15 mouse cellular contexts compared by ENCODE assay signal in genomic region chr3:59153424-59153823, GRCm38 (mm10). TPM values are rescaled to one million over a fixed set of nuclear protein-coding genes. Genes with fewer than 3 reads are reported as not detected.
DNase-seq lines count a peak whose midpoint lies in the region; ATAC-seq and TF ChIP-seq lines count a peak whose summit lies in the region.
"Had no signal": no experiment of that assay in that cellular context is flagged by ENCODE, and none has a peak within 500 bp of the region (broad histone marks: within the 10 kb centered on the region; RNA-seq: fewer than 3 reads in every experiment).

Gene P2ry14 (minus strand): TSS chr3:59153618.

- no peaks in the 10 kb centered on the region for H3K4me1 ChIP-seq in heart, embryonic 11.5 days (ENCODE audit: control insufficient read depth, insufficient read depth, low read length)
- no peaks in the 10 kb centered on the region for H3K4me1 ChIP-seq in thymus, adult 2 months (replicated peaks; ENCODE audit: control insufficient read depth, insufficient read depth, low read length)
- H3K4me1 ChIP-seq: embryonic facial prominence, embryonic 15.5 days; limb, embryonic 15.5 days had no signal

- TF ChIP-seq CTCF in thymus, adult 2 months (IDR thresholded peaks at IDR 0.05; ENCODE audit: borderline replicate concordance, control insufficient read depth, extremely low read depth, insufficient read depth, low read length, poor library complexity): no peak

- H3K9me3 ChIP-seq in heart, embryonic 11.5 days (replicated peaks; ENCODE audit: control insufficient read depth, low read length): no peaks in the 10 kb centered on the region
- H3K9me3 ChIP-seq: embryonic facial prominence, embryonic 15.5 days; heart, embryonic 12.5 days; limb, embryonic 15.5 days had no signal

- TF ChIP-seq POLR2A in thymus, adult 2 months (IDR thresholded peaks at IDR 0.05; ENCODE audit: control insufficient read depth, extremely low read depth, insufficient read depth, low read length, poor library complexity): no peak

- H3K4me2 ChIP-seq in heart, embryonic 11.5 days: no peak within 1 kb of the TSS
- H3K4me2 ChIP-seq: embryonic facial prominence, embryonic 15.5 days; heart, embryonic 12.5 days; hindbrain, embryonic 14.5 days; limb, embryonic 15.5 days had no signal

- no peak for ATAC-seq in heart, embryonic 11.5 days (replicated peaks; ENCODE audit: insufficient number of reproducible peaks, low FRiP score, low TSS enrichment)
- peak; percentile 84 for ATAC-seq in granulocyte monocyte progenitor cell, adult 5-6 weeks (replicated peaks; ENCODE audit: poor library complexity, severe bottlenecking)
- ATAC-seq in megakaryocyte progenitor cell, adult 5-6 weeks (replicated peaks; ENCODE audit: poor library complexity): peak; percentile 79

- no peak within 1 kb of the TSS for H3K27ac ChIP-seq in heart, embryonic 11.5 days (ENCODE audit: low read depth, low read length)
- no peak within 1 kb of the TSS for H3K27ac ChIP-seq in thymus, adult 2 months (ENCODE audit: control insufficient read depth, insufficient read depth, low read length)
- H3K27ac ChIP-seq: embryonic facial prominence, embryonic 15.5 days; hindbrain, embryonic 14.5 days; kidney, postnatal 0 days; limb, embryonic 15.5 days had no signal

- H3K9ac ChIP-seq in heart, embryonic 11.5 days (ENCODE audit: low read depth, low read length): no peak within 1 kb of the TSS
- H3K9ac ChIP-seq: embryonic facial prominence, embryonic 15.5 days; heart, embryonic 12.5 days; hindbrain, embryonic 14.5 days; limb, embryonic 15.5 days had no signal

- H3K36me3 ChIP-seq in heart, embryonic 11.5 days (ENCODE audit: control insufficient read depth, insufficient read depth, low read length): no peaks in the 10 kb centered on the region
- no peaks in the 10 kb centered on the region for H3K36me3 ChIP-seq in thymus, adult 2 months (ENCODE audit: control insufficient read depth, insufficient read depth, low read length)
- H3K36me3 ChIP-seq: embryonic facial prominence, embryonic 15.5 days; heart, embryonic 12.5 days; limb, embryonic 15.5 days had no signal

- no peak within 1 kb of the TSS for H3K4me3 ChIP-seq in heart, embryonic 11.5 days (ENCODE audit: low read depth, low read length)
- H3K4me3 ChIP-seq in thymus, adult 2 months (ENCODE audit: control insufficient read depth, insufficient read depth, low read length): no peak within 1 kb of the TSS
- H3K4me3 ChIP-seq: embryonic facial prominence, embryonic 15.5 days; heart, embryonic 12.5 days; limb, embryonic 15.5 days had no signal

- DNase-seq in heart, adult 11 months: peak; percentile 94
- DNase-seq in adrenal gland, adult (ENCODE audit: inconsistent age in 2 of 2, low spot score in 1 of 2): peak; percentile 68 to 83
- no peak for DNase-seq in thymus, adult 2 months
- DNase-seq in urinary bladder, adult 2 months (ENCODE audit: low spot score): no peak
- no peak for DNase-seq in gastrocnemius, postnatal 4 days (ENCODE audit: low spot score in 2 of 2)
- DNase-seq: cerebellum, postnatal 25 days; layer of hippocampus, postnatal 36 days had no signal

- WGBS in heart, embryonic 11.5 days (ENCODE audit: insufficient replicate concordance): 56% methylated on average over 5 of the region's 5 CpGs
- 39% methylated on average over 5 of the region's 5 CpGs for WGBS in thymus, adult 2 months

- H3K27me3 ChIP-seq in heart, embryonic 11.5 days (ENCODE audit: control insufficient read depth, insufficient read depth, low read length): no peaks in the 10 kb centered on the region
- H3K27me3 ChIP-seq in thymus, adult 2 months (ENCODE audit: control insufficient read depth, insufficient read depth, low read length): no peaks in the 10 kb centered on the region
- H3K27me3 ChIP-seq: embryonic facial prominence, embryonic 15.5 days; heart, embryonic 12.5 days; limb, embryonic 15.5 days had no signal

RNA-seq across cellular contexts. Expression of gene P2ry14, which starts in this region (rescaled TPM):
- polyA plus RNA-seq in heart, embryonic 11.5 days (2014; fragmentation: Nextera tagmentation; extraction: Ambion mirVana): 1.4 and 2.9 TPM in 2 replicates
- 7.4 and 8.6 TPM in 2 replicates for total RNA-seq in granulocyte monocyte progenitor cell, adult 5-6 weeks (2014; fragmentation: Nextera tagmentation)
- 3.6 and 6.3 TPM in 2 replicates for total RNA-seq in granulocyte monocyte progenitor cell, adult 5-6 weeks (2017)
- total RNA-seq in megakaryocyte progenitor cell, adult 5-6 weeks (2015): 5.7 and 7.2 TPM in 2 replicates
- 5.0 and 8.0 TPM in 2 replicates for total RNA-seq in megakaryocyte progenitor cell, adult 5-6 weeks (2017)
- polyA plus RNA-seq in thymus, adult 2 months (2012; rRNA removed): 3.9 and 5.3 TPM in 2 replicates
- polyA plus RNA-seq in urinary bladder, adult 2 months (2012; rRNA removed): 2.0 and 2.8 TPM in 2 replicates
- 1 to 10 TPM; 1.0 to 1.7 TPM for total RNA-seq in gastrocnemius, postnatal 4 days (2021)

Comparison
In these comparisons a context has a peak if more than half of its experiments do, and no peak if none do; other contexts are left out.
1. DNase-seq: peak in heart, adult 11 months (single experiment) and adrenal gland, adult (2 of 2); none in thymus, adult 2 months (single experiment), urinary bladder, adult 2 months (single experiment) and gastrocnemius, postnatal 4 days (0 of 2).